Mouse (Mus musculus) ovary, postnatal 10 days (tissue): ENCODE measurements around the gene Capn1.

Source experiments
- DNase-seq: peaks from one replicate; pipeline ENCODE4 v3.0.0; 2022; ENCODE audit warnings: low spot score

Gene Capn1

GRCm38 (mm10) chr19:5952071-5952691 is 63.5 kb downstream of the Capn1 start:
- DNase-seq = no peak

DNA sequence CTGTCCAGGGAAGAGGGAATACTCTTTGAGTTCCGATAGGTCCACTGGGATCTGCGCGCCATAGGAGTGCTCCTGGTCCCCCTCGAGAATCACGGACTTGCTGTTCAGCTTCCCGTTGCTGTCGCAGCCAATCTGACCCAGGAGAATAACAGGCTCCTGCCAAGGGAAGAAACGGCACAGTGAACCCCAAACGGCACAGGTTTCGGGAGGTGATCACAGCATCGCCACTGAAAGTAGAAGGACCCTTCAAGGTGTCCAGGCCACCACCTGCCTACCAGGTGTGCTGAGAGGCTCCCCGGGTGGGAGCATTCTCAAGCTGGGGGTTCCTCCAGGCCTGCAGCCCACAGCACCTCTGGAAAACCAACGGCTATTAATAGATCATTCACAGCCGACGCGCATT is 64.1 kb downstream of the Capn1 start:
- no peak for DNase-seq

DNA sequence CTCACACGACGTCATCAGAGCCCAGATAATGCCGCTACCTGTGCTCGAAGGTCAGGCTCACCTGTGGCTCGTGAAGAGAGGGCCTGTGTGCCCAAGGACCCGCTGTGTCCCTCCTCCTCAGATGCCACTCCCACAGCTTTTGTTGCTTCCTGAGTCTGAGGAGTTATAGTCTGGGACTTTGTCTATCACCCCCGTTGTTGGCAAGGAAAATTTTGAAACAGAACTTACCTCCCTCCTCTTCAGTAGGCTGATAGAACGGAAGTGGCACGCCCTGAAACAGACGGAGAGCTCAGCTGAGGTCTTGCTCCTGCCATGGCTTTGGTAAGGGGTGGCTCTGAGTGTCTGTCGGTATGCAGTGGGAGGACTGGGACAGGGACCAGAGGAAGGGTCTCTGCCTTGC is 65.5 kb downstream of the Capn1 start:
- DNase-seq = no peak

- DNase-seq = no peak
These were observed 69.8 kb downstream of the Capn1 start for GRCm38 (mm10) chr19:5945891-5946290.

DNA sequence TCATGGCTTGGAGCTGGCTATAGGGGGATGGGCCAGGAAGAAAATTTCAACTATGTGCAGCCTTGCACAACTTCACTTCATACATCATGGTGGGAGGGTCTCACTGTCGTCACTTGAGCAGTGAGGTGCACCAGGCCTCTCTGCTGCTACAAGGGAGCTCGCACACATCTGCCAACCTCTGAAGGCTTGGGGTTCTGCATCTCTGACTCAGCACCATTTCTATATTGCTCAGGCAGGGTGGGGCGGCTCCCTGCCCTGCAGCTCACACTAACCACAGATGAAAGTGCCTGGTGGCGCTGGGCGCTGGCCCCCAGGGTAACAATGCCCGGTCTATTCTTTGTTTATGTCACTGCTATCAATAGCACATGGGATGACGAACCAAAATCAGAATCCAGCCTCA is 70.7 kb downstream of the Capn1 start:
- no peak for DNase-seq

DNA sequence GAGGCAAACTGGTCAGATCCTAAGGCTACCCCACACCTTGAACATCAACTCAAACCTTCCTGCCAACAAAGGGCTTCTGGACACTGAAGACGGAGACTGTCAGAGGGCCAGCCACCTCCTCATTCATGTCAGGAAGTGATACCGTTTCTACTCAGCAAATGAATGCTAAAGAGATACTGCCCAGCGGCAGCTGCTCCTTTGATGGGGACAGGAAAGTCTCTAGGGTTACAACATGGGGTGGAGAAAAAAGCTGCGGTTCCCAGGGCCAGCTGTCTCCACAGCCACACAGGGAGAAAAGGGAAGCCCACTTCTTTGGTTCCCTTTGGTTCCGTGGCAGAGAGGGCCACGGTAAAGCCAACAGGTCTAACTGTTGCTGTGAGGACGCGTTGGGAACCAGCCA is 71.6 kb downstream of the Capn1 start:
- no peak for DNase-seq

DNA sequence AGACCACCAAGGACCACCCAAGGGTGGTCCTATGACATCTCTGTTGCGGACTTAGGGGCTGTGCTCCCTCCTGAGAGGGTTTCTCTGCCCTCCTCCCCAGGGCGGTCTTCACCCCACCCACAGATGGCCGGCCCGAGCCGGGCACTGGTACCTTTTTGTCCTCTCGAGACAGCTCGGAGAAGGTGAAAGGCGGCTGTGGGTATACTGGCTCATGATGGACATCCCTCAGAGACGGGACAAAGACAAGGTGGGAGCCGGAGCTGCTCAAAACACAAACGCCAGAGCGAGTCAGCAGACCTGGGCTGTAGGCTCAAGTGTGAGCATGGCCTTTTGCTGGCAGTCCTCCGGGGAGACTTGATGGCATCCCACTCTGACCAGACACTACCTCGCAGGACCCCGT is 72.3 kb downstream of the Capn1 start:
- no peak for DNase-seq

GRCm38 (mm10) chr19:5942581-5942980 is 73.1 kb downstream of the Capn1 start:
- DNase-seq = no peak

- no peak for DNase-seq
These were observed 75.0 kb downstream of the Capn1 start for GRCm38 (mm10) chr19:5940656-5941055.

- DNase-seq = no peak
These were observed 75.5 kb downstream of the Capn1 start for GRCm38 (mm10) chr19:5940173-5940572.

DNA sequence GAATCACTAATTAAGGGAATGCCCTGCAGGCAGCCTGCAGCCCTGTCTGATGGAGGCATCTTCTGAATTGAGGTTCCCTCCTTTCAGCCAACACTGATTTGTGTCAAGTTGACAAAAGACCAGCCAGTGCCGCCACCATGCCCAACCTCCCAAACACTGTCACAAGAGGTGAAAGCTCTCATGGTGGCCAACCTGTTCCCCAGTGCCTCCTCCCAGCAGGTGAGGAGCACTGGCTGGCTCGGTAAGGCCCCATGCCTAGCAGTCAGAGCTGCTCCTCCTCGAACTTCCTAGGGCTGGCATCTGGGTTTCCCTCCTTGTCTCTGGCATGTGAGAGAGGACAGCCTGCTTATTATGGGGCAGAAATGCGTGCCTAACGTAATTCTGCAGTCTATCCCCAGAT is 76.0 kb downstream of the Capn1 start:
- DNase-seq = no peak
